Mouse (Mus musculus): ENCODE data around the gene Stard5.

Stard5 gene

DNA sequence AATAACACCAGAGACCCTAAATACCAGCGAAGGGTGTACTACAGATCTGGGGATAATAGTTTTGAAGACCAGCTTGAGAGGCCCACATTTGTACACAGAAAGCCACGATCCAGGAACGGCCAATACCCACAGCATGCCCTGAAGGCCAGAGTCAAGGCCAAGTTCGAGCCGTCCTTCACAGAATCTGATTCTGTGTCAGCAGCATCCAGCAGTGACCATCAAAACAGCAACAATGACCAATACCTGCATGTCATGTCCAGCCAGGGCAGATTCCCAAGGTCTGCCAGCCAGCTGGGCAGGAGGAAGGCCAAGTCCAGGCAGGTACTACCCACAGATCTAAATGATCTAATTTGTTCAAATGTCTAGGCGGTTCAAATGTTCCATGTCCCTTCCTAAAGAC is 9.2 kb upstream of the Stard5 start:
- TF ChIP-seq GATA4 (IDR thresholded peaks at IDR 0.05; ENCODE audit: insufficient replicate concordance, low read length), result no peak

DNA sequence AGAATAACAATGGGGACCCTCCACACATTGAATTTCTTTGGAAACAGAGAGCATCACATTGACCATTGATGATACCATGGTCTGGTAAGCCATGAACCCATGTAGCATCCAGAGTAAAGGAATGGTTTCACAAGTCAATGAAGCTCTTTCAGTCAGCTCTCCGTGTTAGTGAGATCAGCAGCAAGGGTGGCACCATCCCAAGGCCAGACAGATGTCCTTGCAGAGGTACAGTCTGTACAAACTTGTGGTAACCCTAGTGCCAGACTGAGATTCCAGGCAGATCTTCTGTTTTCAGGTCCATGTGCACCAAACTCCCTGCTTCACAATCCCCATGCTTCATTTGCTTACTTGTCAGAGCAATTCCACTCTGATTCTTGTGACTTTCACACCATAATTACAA is 7.7 kb upstream of the Stard5 start:
- no peak for TF ChIP-seq GATA4 (IDR thresholded peaks at IDR 0.05; ENCODE audit: insufficient replicate concordance, low read length)

DNA sequence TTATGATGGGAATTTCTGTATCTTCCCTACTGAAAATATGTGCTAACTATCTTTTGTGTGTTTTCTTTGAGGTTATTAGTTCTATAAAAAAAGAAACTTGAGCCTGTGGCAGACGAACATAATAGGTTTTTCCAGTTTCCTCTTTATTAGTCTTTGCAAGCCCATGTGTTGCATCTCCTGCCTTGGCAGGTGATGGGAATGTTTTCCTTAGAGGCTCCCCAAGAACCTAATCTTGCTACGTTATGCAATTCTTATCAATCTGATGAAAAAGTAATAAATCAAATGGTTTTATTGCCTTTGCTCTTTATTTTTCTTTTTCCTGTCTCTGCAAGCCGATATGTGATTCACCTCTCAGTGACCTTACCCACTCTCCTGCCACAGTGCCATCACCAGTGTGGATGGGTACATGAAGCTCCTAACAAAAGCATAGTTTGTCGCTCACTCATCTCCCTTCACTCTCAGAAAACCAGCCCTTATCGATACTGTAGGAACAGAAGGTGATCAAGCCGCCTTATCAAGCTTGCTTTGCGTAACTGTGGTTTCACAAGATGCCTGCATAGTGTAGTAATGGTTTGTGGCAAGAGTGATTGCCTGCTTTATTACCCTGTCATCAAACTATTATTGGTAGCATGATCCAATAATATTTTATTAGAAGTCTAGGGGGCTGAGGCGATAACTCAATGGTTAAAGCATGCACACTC is 5.1 kb upstream of the Stard5 start:
- peak; percentile 73; the same call in 1 of the 2 replicates for TF ChIP-seq GATA4 (IDR thresholded peaks at IDR 0.05; ENCODE audit: insufficient replicate concordance, low read length)

DNA sequence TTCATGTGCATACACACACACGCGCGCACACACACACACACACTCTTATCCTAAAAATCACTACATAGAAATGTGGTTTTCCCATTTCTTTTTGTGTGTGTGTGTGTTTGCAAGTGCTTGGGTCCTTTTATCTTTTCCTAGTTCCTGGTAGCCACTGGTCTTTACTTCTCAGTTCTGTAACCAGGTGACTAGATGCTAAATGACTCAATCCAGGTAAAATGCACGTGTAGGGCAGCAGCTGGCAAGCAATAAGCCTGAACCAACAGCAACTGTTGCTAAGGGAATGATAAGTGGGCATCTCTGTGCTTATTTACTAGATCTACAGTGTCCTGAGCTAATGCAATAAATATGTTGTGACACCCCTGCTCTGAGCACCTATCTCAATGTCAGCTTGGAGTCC is 4.4 kb upstream of the Stard5 start:
- no peak for TF ChIP-seq GATA4 (IDR thresholded peaks at IDR 0.05; ENCODE audit: insufficient replicate concordance, low read length)

DNA sequence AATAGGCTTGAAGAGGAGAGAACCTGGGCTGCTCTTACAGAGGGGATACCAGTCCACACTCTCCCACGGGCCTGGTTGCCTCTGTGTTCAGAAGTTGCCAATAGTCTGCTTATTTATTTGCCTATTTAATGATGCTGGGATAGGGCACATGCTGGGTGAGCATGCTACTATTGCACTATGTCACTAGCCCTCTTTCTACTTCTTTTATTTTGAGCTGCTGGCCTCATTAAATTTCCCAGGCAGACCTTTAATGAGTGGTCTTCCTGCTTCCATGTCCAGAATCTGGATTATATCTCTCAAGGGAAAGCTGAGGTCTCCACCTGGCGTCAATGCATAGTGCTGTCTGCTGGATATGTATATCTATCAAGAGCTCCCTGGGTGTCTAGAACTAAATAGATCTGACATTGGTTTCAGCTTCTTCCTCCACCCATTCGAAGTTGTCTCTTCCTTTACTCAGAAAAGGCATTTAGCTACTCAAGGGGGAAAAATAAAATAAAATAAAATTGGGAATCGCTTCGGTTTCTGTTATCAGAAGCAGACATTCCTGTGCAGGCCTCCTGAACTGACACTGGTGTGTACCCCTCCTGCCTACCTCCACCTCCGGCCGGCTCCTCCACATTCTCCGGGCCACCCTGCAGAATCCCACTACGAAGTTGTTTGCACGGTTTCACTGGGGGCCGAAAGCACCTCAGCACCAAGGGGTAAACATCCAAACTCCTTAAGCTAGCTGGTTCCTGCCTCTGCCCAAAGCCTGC is 509 bp upstream of the Stard5 start:
- no peak for TF ChIP-seq GATA4 (IDR thresholded peaks at IDR 0.05; ENCODE audit: insufficient replicate concordance, low read length)

DNA sequence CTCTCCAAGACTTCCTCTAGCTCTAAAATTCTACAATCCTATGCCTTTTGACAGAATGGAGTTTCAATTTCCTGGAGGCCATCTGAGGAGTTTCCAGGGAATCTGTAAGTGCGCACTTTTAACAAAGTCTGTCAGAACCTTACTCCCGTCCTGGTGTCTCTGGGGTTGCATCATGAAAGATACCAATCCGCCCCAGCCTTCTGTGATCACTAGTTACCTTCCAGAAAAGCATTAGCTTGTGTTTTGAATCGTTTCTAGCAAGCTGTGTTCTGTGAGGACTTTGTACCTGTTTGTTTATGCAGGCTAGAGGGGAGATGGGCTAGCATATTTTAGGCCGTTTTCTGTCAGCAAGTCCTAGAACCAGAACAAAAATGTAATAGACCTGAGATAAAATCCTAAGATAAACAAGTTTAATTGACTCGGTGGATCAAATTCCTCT is 942 bp downstream of the Stard5 start:
- no peak for TF ChIP-seq GATA4 (IDR thresholded peaks at IDR 0.05; ENCODE audit: insufficient replicate concordance, low read length)

DNA sequence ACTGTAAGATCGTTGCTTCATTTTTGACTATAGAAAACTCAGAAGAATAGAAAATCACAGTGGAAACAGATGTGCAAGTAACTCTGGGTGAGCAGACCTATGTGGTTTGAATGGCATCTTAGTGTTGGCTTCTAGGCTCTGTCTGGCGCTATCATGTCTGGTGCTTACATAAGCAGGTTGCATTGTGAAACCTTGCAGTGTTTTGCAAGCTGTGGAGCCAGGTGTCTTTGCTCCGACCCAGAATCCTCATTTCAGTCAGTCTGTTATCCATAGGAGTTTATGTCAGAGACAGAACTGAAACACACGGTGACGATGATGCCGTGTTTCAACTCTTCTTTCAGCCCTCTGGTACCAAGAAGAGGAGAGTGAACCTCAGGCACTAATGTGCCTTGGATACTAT is 2.1 kb downstream of the Stard5 start:
- TF ChIP-seq GATA4 (IDR thresholded peaks at IDR 0.05; ENCODE audit: insufficient replicate concordance, low read length), result no peak

DNA sequence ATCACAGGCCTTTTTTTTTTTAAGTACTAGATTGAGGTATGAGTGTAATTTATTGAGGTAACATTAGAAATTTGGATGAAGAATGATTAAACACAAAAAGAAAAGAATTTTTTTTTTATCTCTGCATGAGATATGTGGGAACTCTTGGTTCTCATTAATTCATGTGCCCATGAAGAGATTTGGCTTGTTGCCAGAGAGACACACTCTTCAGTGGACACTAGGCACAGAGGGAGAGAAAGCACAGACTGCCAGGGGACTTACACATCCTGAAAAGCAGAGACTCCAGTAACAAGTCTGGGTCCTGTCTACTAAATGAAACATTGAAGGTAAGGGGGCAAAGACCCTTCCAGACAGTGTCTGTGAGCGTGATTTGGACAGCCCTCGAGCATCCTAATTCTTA is 4.0 kb downstream of the Stard5 start:
- no peak for TF ChIP-seq GATA4 (IDR thresholded peaks at IDR 0.05; ENCODE audit: insufficient replicate concordance, low read length)

DNA sequence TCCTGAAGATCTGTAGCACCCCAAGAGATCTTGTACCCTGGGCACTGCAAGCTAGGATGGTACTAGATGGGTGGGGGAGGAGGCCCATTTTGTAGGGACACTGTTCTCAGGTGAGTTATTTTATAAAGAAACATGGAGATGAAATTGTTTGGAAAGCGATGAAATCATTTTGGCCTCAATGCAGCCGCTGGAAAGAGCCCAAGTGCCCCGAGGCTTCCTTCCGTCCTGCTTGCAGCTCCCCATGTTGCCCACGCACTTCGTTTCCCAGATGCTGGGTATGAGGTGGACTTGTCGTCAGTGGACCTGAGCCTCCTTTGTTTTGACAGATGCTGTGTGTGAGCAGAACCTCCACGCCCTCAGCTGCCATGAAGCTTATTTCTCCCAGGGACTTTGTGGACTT is 4.7 kb downstream of the Stard5 start:
- TF ChIP-seq GATA4 (IDR thresholded peaks at IDR 0.05; ENCODE audit: insufficient replicate concordance, low read length), result no peak

DNA sequence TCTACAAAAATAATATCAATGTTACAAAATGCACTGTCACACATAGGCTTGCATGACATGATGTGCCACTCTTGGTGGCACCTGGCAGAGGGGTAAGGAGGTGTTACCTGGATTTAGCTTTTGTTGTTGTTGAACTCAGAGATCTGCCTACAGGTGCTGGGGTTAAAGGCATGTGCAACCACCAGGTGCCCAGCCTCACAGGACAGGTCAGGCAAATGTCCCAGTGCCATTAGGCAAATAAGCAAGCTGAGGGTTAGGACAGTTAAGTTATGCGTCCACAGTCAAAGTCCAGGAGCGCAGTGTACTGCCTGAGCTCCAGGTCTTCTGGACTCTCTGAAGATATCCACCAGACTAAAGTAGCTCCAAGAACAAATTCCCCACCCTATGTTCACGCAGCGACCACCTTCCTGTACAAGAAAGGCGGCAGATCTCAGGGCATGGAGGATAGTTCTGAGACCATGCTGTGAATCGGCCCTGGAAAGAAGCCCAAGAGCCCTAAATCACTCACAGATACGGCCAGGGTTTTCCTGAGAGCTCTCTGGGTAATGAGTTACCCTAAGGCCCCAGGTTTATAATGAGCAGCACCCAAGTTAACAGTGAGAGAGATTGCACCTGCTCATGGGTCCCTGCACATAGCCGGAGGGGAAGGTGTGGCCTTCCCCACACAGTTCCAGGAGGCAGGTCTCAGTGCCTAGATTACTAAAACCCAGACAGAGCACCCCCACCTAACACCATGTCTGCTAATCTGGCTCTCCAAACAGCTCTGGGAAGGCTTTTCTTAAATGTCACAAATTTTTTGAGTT is 6.2 kb downstream of the Stard5 start:
- no peak for TF ChIP-seq GATA4 (IDR thresholded peaks at IDR 0.05; ENCODE audit: insufficient replicate concordance, low read length)

DNA sequence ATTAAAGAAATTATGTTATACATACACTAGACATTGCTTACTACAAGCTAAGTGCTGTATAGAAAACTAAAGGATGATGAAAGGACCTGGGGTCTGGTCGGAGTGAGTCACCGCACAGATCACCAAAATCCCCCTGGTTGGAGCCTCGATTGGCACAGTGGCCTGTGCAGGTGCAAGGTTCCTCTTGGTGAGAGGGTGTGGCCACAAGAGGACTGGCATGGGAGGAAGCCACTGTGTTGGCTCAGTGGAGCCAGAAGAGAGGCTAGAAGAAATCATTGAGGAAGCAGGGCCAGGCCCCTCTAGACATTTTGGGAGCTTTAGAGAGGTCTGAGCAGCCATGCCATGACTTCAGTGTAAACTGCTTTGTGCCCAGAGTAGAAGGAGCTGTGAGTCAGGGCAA is 7.3 kb downstream of the Stard5 start:
- no peak for TF ChIP-seq GATA4 (IDR thresholded peaks at IDR 0.05; ENCODE audit: insufficient replicate concordance, low read length)

DNA sequence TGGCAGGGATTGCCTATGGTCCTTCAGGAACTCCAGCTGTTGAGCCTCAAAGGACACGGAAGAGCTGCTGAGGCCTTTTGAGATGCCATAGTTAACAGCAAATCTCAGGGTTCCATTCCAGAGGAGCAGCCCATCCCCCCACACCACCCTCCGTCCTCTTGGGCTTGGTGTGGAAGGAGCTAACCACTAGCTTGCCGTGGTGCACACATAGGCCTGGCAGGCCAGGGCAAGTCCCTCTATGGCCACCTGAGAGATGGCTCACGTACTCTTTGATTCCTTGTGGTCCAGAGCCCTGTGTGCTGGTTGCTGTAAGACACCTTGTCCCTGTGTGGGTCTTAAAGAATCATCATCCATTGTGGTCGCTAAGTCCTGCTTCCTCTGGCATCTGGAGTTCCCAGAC is 8.8 kb downstream of the Stard5 start:
- TF ChIP-seq GATA4 (IDR thresholded peaks at IDR 0.05; ENCODE audit: insufficient replicate concordance, low read length), result no peak

DNA sequence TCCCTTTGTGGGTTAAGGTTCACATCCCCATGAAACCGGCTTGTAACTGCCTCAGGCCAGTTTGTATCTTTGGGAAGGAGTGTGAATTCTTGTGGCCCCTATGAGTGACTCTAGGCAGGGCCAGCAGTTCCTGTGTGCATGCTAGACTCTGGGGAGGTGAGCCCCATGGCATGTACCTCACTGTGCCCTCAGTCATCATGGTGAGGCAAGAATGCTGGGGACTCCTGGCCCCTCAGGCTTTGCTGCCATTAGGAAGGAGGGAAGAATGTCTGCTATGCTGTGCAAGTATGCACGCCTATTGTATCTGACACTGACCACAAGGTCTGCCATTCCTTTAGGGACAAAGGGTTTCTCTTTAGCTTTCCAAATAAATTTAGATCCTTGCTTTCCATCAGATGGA is 9.4 kb downstream of the Stard5 start:
- no peak for TF ChIP-seq GATA4 (IDR thresholded peaks at IDR 0.05; ENCODE audit: insufficient replicate concordance, low read length)

DNA sequence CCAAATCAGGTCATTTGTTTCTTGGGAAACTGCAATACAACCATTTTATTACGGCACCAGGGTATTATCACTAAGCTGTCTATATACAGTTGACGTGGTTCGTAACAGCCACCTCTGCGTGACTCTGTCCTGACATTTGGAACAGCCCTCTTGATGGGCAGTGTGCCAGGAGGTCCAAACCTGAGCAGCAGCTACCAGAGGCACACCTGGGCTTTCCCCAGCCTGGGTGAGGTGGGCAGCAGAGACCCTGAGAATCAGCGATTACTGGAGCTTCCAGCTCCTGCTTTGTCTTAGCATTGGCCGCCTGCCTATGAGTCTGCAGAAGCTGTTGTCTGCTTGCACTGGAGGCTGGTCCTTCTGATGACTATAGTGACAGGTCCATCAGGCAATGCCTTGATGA is 11.8 kb downstream of the Stard5 start:
- no peak for TF ChIP-seq GATA4 (IDR thresholded peaks at IDR 0.05; ENCODE audit: insufficient replicate concordance, low read length)

DNA sequence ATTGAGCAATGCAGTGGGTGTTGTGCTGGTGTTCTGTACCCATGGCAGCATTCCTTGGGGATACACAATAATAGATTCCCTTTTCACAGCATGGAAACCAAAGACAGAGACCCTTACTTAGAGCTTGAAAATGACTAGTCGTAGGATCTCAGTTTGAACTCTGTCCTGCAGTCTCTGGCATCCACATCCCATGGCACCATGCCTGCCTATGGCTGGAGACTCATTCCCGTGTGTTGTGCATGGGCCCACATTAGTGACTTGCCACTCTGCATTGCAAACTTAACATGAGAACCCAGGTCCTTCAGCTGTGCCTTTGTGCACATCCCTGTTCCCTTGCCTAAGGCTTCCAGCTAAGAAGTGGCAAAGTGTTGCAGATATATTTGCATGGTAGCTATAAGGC is 13.0 kb downstream of the Stard5 start:
- TF ChIP-seq GATA4 (IDR thresholded peaks at IDR 0.05; ENCODE audit: insufficient replicate concordance, low read length), result no peak

DNA sequence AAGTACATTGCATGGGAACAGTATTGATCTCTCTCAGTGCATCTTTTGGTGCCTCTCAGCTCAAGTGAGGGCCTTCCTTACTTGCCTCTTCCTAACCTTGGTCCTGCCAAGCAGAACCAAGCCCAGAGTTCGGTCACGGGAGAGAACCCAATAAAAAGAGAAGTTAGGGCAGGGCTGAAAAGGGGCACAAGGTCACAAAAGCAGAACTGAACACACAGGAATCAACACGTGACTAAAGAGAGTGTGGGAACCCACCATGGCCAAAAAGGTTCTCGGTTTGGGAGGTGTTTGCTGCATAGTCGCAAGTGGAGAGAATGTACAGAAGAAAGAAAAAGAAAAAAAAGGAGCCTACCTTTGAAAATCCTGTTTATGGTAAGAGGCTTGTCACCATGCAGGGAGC is 13.7 kb downstream of the Stard5 start:
- no peak for TF ChIP-seq GATA4 (IDR thresholded peaks at IDR 0.05; ENCODE audit: insufficient replicate concordance, low read length)
